Mouse (Mus musculus): ENCODE measurements at regions not wholly inside any gene's neighbourhood (a gene's known extent, or its start where the extent isn't known, plus 50 kb on each side); places are given as distances from the start of the nearest gene placed in this dataset.
"Not testable (repeated sequence)": the region's sequence is repeated elsewhere in the genome, so short reads cannot be mapped to it uniquely, and the experiment has no call there.

GRCm38 (mm10) chrX:50619919-50620318 lies 191.6 kb upstream of the Olfr1324 start:
- Histone ChIP-seq H3K4me2 (no peak overlapping the region), H3K9me3 (replicated peaks) (no peaks in the 10 kb centered on the region), H3K27ac (no peak overlapping the region), H3K9ac (no peak overlapping the region), H3K4me3 (replicated peaks) (no peak overlapping the region), H3K4me1 (no peaks in the 10 kb centered on the region), H3K36me3 (0 out of 2 replicates have a peak, but pooled peaks cover 25% of the 10 kb centered on the region), H3K27me3 (no peaks in the 10 kb centered on the region)
- ATAC-seq (replicated peaks; ENCODE audit: low FRiP score), result no peak
- WGBS, result 58% methylated on average over 9 of the region's 9 CpGs

GRCm38 (mm10) chrX:50618936-50619335 lies 190.6 kb upstream of the Olfr1324 start:
- Histone ChIP-seq H3K4me2 (no peak overlapping the region), H3K9me3 (replicated peaks) (no peaks in the 10 kb centered on the region), H3K4me3 (replicated peaks) (no peak overlapping the region), H3K9ac (no peak overlapping the region), H3K36me3 (0 out of 2 replicates have a peak, but pooled peaks cover 29% of the 10 kb centered on the region), H3K4me1 (no peaks in the 10 kb centered on the region), H3K27ac (no peak overlapping the region), H3K27me3 (no peaks in the 10 kb centered on the region)
- no peak for ATAC-seq (replicated peaks; ENCODE audit: low FRiP score)
- WGBS, result 76% methylated on average over 4 of the region's 4 CpGs

GRCm38 (mm10) chrX:50616920-50617319 lies 188.6 kb upstream of the Olfr1324 start:
- peaks cover 33% of the 10 kb centered on the region for H3K36me3 ChIP-seq
- not testable (repeated sequence) for H3K27ac ChIP-seq; H3K27me3 ChIP-seq; H3K9me3 ChIP-seq (replicated peaks); ATAC-seq (replicated peaks; ENCODE audit: low FRiP score); H3K9ac ChIP-seq; H3K4me1 ChIP-seq
- WGBS, result 56% methylated on average over 8 of the region's 8 CpGs
- H3K4me3 ChIP-seq (replicated peaks), result peak overlapping the region; percentile 22
- H3K4me2 ChIP-seq, result peak overlapping the region; percentile 46

- not testable (repeated sequence) for H3K4me1 ChIP-seq; H3K27ac ChIP-seq; H3K9ac ChIP-seq; H3K9me3 ChIP-seq (replicated peaks); H3K27me3 ChIP-seq
- H3K4me2 ChIP-seq, result peak overlapping the region; percentile 37; the same call in 1 of the 2 replicates
- H3K4me3 ChIP-seq (replicated peaks), result peak overlapping the region; percentile 34
- WGBS, result 82% methylated on average over 3 of the region's 3 CpGs
- H3K36me3 ChIP-seq, result peaks cover 36% of the 10 kb centered on the region
- ATAC-seq (replicated peaks; ENCODE audit: low FRiP score), result 0 out of 2 replicates have a peak, but pooled peaks have one; percentile 49
Measured at GRCm38 (mm10) chrX:50614874-50615273, 186.6 kb upstream of the Olfr1324 start.

- WGBS, result 62% methylated on average over 6 of the region's 6 CpGs
- Histone ChIP-seq H3K4me3 (replicated peaks) (peak overlapping the region; percentile 34), H3K36me3 (peaks cover 32% of the 10 kb centered on the region), H3K4me2 (peak overlapping the region; percentile 37; the same call in 1 of the 2 replicates)
- H3K9me3 ChIP-seq (replicated peaks); H3K27ac ChIP-seq; H3K9ac ChIP-seq; ATAC-seq (replicated peaks; ENCODE audit: low FRiP score); H3K4me1 ChIP-seq; H3K27me3 ChIP-seq: not testable (repeated sequence)
Measured at GRCm38 (mm10) chrX:50614367-50614766, 186.1 kb upstream of the Olfr1324 start.

- no peaks in the 10 kb centered on the region for H3K27me3 ChIP-seq
- WGBS, result 71% methylated on average over 9 of the region's 9 CpGs
- peak overlapping the region; percentile 41 for H3K4me2 ChIP-seq
- H3K36me3 ChIP-seq, result peaks cover 23% of the 10 kb centered on the region
- peak overlapping the region; percentile 35 for H3K4me3 ChIP-seq (replicated peaks)
- ATAC-seq (replicated peaks; ENCODE audit: low FRiP score), result no peak
- no peaks in the 10 kb centered on the region for H3K9me3 ChIP-seq (replicated peaks)
- H3K27ac ChIP-seq, result peak overlapping the region; percentile 70
- no peaks in the 10 kb centered on the region for H3K4me1 ChIP-seq
- no peak overlapping the region for H3K9ac ChIP-seq
Measured at GRCm38 (mm10) chrX:50611765-50612591, 183.7 kb upstream of the Olfr1324 start.

- WGBS, result 81% methylated on average over 5 of the region's 6 CpGs
- peaks cover 20% of the 10 kb centered on the region for H3K36me3 ChIP-seq
- 0 out of 2 replicates have a peak overlapping the region, but pooled peaks have one; percentile 10 for H3K4me3 ChIP-seq (replicated peaks)
- ATAC-seq (replicated peaks; ENCODE audit: low FRiP score); H3K9ac ChIP-seq; H3K27me3 ChIP-seq; H3K27ac ChIP-seq; H3K4me1 ChIP-seq; H3K9me3 ChIP-seq (replicated peaks): not testable (repeated sequence)
- peak overlapping the region; percentile 23; the same call in 1 of the 2 replicates for H3K4me2 ChIP-seq
Measured at GRCm38 (mm10) chrX:50608141-50608540, 179.8 kb upstream of the Olfr1324 start.

GRCm38 (mm10) chrX:50607636-50608035 lies 179.3 kb upstream of the Olfr1324 start:
- no peaks in the 10 kb centered on the region for H3K9me3 ChIP-seq (replicated peaks)
- WGBS, result 78% methylated on average over 7 of the region's 7 CpGs

GRCm38 (mm10) chrX:50605517-50605916 lies 177.2 kb upstream of the Olfr1324 start:
- 56% methylated on average over 2 of the region's 2 CpGs for WGBS
- not testable (repeated sequence) for H3K9ac ChIP-seq; H3K9me3 ChIP-seq (replicated peaks); H3K27me3 ChIP-seq; H3K27ac ChIP-seq; H3K4me1 ChIP-seq
- Histone ChIP-seq H3K36me3 (peaks cover 13% of the 10 kb centered on the region; the same call in 1 of the 2 replicates), H3K4me3 (replicated peaks) (peak overlapping the region; percentile 19; the same call in 1 of the 2 replicates), H3K4me2 (peak overlapping the region; percentile 38)
- 0 out of 2 replicates have a peak, but pooled peaks have one; percentile 25 for ATAC-seq (replicated peaks; ENCODE audit: low FRiP score)

More at GRCm38 (mm10) chrX:50607636-50608035, 179.3 kb upstream of the Olfr1324 start:
- no peak overlapping the region for H3K27ac ChIP-seq
- peak overlapping the region; percentile 10; the same call in 1 of the 2 replicates for H3K4me3 ChIP-seq (replicated peaks)
- H3K27me3 ChIP-seq, result no peaks in the 10 kb centered on the region
- no peak overlapping the region for H3K9ac ChIP-seq
- H3K36me3 ChIP-seq, result peaks cover 22% of the 10 kb centered on the region
- no peaks in the 10 kb centered on the region for H3K4me1 ChIP-seq
- ATAC-seq (replicated peaks; ENCODE audit: low FRiP score), result no peak
- peak overlapping the region; percentile 23; the same call in 1 of the 2 replicates for H3K4me2 ChIP-seq

- not testable (repeated sequence) for ATAC-seq (replicated peaks; ENCODE audit: low FRiP score); H3K9ac ChIP-seq; H3K27me3 ChIP-seq; H3K9me3 ChIP-seq (replicated peaks); H3K4me1 ChIP-seq; H3K27ac ChIP-seq
- WGBS, result 67% methylated on average over 4 of the region's 4 CpGs
- peak overlapping the region; percentile 19; the same call in 1 of the 2 replicates for H3K4me3 ChIP-seq (replicated peaks)
- H3K4me2 ChIP-seq, result peak overlapping the region; percentile 38
- H3K36me3 ChIP-seq, result peaks cover 15% of the 10 kb centered on the region; the same call in 1 of the 2 replicates
Measured at GRCm38 (mm10) chrX:50604995-50605394, 176.7 kb upstream of the Olfr1324 start.

- 0 out of 2 replicates have a peak overlapping the region, but pooled peaks have one; percentile 18 for H3K27ac ChIP-seq
- H3K4me2 ChIP-seq, result peak overlapping the region; percentile 47; the same call in 1 of the 2 replicates
- H3K27me3 ChIP-seq; H3K4me1 ChIP-seq; H3K9me3 ChIP-seq (replicated peaks); H3K9ac ChIP-seq: not testable (repeated sequence)
- ATAC-seq (replicated peaks; ENCODE audit: low FRiP score), result 0 out of 2 replicates have a peak, but pooled peaks have one; percentile 29
- peaks cover 29% of the 10 kb centered on the region for H3K36me3 ChIP-seq
- peak overlapping the region; percentile 34 for H3K4me3 ChIP-seq (replicated peaks)
- 58% methylated on average over 3 of the region's 3 CpGs for WGBS
Measured at GRCm38 (mm10) chrX:50602881-50603280, 174.6 kb upstream of the Olfr1324 start.

- Histone ChIP-seq H3K4me3 (replicated peaks) (peak overlapping the region; percentile 34), H3K4me2 (peak overlapping the region; percentile 47; the same call in 1 of the 2 replicates), H3K27ac (0 out of 2 replicates have a peak overlapping the region, but pooled peaks have one; percentile 18), H3K36me3 (peaks cover 30% of the 10 kb centered on the region)
- not testable (repeated sequence) for H3K4me1 ChIP-seq; H3K9ac ChIP-seq; ATAC-seq (replicated peaks; ENCODE audit: low FRiP score); H3K9me3 ChIP-seq (replicated peaks); H3K27me3 ChIP-seq
- WGBS, result 52% methylated on average over 9 of the region's 9 CpGs
Measured at GRCm38 (mm10) chrX:50602461-50602875, 174.2 kb upstream of the Olfr1324 start.

All from kidney, embryonic 15.5 days (tissue).